Mouse (Mus musculus): ENCODE data around the gene Crtc3. TPM values are rescaled to one million over a fixed set of nuclear protein-coding genes. Genes with fewer than 3 reads are reported as not detected.

The Crtc3 gene
- polyA plus RNA-seq, 1 experiment from 2014 or later: 7.9 TPM

- no peaks in the 10 kb centered on the region for H3K9me3 ChIP-seq (replicated peaks; ENCODE audit: control insufficient read depth, low read length)
- no peak overlapping the region for H3K9ac ChIP-seq (ENCODE audit: low read length)
- H3K4me2 ChIP-seq (ENCODE audit: low read length): no peak overlapping the region
- H3K4me1 ChIP-seq (ENCODE audit: control insufficient read depth, insufficient read depth, low read length): peaks cover 35% of the 10 kb centered on the region
- no peaks in the 10 kb centered on the region for H3K36me3 ChIP-seq (ENCODE audit: control insufficient read depth, insufficient read depth, low read length)
- DNase-seq (ENCODE audit: low spot score) (no peak), ATAC-seq (no peak)
- 95% methylated on average over 7 of the region's 7 CpGs for WGBS
- no peak overlapping the region for H3K27ac ChIP-seq (ENCODE audit: low read depth, low read length)
- no peaks in the 10 kb centered on the region for H3K27me3 ChIP-seq (replicated peaks; ENCODE audit: control insufficient read depth, insufficient read depth, low read length)
- H3K4me3 ChIP-seq (ENCODE audit: low read depth, low read length): no peak overlapping the region
These were observed 34.7 kb downstream of the Crtc3 start for GRCm38 (mm10) chr7:80653971-80654370.

DNA sequence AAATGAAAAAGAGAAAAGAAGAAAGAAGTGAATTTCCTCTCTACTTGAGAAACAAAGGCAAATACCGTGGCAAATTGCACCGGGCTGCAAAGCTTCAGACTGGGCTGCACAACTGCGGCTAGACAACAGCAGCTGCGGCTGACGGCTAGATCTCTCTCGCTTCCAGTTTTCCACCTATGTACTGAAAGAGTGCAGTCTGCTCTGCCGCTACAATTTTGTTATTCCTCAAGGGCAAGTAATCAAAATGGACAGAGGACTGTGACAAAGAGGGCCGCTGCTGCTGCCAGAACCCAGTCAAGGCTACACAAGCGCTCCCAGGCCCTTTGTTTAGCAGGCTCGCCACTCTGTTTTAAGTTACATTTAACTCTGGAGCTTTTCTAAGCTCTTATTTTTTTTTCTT lies 35.6 kb downstream of the Crtc3 start:
- peak; percentile 49 for DNase-seq (ENCODE audit: low spot score)
- peak overlapping the region; percentile 67 for H3K27ac ChIP-seq (ENCODE audit: low read depth, low read length)
- no peak overlapping the region for H3K4me3 ChIP-seq (ENCODE audit: low read depth, low read length)
- H3K9me3 ChIP-seq (replicated peaks; ENCODE audit: control insufficient read depth, low read length): no peaks in the 10 kb centered on the region
- H3K4me2 ChIP-seq (ENCODE audit: low read length): no peak overlapping the region
- H3K36me3 ChIP-seq (ENCODE audit: control insufficient read depth, insufficient read depth, low read length): no peaks in the 10 kb centered on the region
- ATAC-seq: 0 out of 2 replicates have a peak, but pooled peaks have one; percentile 24
- WGBS: 34% methylated on average over 10 of the region's 10 CpGs
- H3K4me1 ChIP-seq (ENCODE audit: control insufficient read depth, insufficient read depth, low read length): peaks cover 35% of the 10 kb centered on the region
- H3K27me3 ChIP-seq (replicated peaks; ENCODE audit: control insufficient read depth, insufficient read depth, low read length): no peaks in the 10 kb centered on the region
- peak overlapping the region; percentile 38; the same call in 1 of the 2 replicates for H3K9ac ChIP-seq (ENCODE audit: low read length)

- DNase-seq (ENCODE audit: low spot score) (peak; percentile 64), ATAC-seq (peak; percentile 28; the same call in 1 of the 2 replicates)
- Histone ChIP-seq H3K36me3 (ENCODE audit: control insufficient read depth, insufficient read depth, low read length) (no peaks in the 10 kb centered on the region), H3K27me3 (replicated peaks; ENCODE audit: control insufficient read depth, insufficient read depth, low read length) (no peaks in the 10 kb centered on the region), H3K9me3 (replicated peaks; ENCODE audit: control insufficient read depth, low read length) (no peaks in the 10 kb centered on the region), H3K4me1 (ENCODE audit: control insufficient read depth, insufficient read depth, low read length) (peaks cover 27% of the 10 kb centered on the region), H3K4me2 (ENCODE audit: low read length) (no peak overlapping the region), H3K4me3 (ENCODE audit: low read depth, low read length) (no peak overlapping the region), H3K9ac (ENCODE audit: low read length) (no peak overlapping the region), H3K27ac (ENCODE audit: low read depth, low read length) (peak overlapping the region; percentile 67)
- WGBS: 12% methylated on average over 5 of the region's 5 CpGs
These were observed 36.4 kb downstream of the Crtc3 start for GRCm38 (mm10) chr7:80652289-80652688.

DNA sequence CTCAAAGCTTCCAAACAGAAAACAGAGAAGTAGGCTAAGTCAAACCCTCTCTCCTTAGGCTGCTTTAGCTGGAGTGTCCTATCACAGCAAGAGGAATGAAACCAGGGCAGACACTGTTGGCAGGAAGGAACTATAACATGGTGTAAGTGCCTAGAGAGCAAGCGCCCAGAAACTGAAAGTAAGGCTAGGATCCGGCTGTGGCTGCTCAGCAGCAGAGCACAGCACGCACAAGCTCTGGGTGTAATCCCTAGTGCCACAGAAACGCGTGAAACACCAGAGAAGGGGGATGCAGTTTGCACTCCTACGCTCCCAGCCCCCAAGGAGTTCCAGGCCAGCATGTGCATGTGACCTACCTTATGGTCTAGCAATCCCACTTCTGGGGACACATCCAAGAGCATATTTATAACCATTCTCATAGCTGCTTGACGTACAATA lies 41.2 kb downstream of the Crtc3 start:
- ATAC-seq (no peak), DNase-seq (ENCODE audit: low spot score) (no peak)
- Histone ChIP-seq H3K9ac (ENCODE audit: low read length) (no peak overlapping the region), H3K27ac (ENCODE audit: low read depth, low read length) (no peak overlapping the region), H3K36me3 (ENCODE audit: control insufficient read depth, insufficient read depth, low read length) (no peaks in the 10 kb centered on the region), H3K4me2 (ENCODE audit: low read length) (no peak overlapping the region), H3K27me3 (replicated peaks; ENCODE audit: control insufficient read depth, insufficient read depth, low read length) (no peaks in the 10 kb centered on the region), H3K4me3 (ENCODE audit: low read depth, low read length) (no peak overlapping the region), H3K9me3 (replicated peaks; ENCODE audit: control insufficient read depth, low read length) (no peaks in the 10 kb centered on the region), H3K4me1 (ENCODE audit: control insufficient read depth, insufficient read depth, low read length) (peaks cover 5% of the 10 kb centered on the region; the same call in 1 of the 2 replicates)
- WGBS: 84% methylated on average over 7 of the region's 7 CpGs

GRCm38 (mm10) chr7:80646093-80647025 lies 42.3 kb downstream of the Crtc3 start:
- Histone ChIP-seq H3K4me2 (ENCODE audit: low read length) (no peak overlapping the region), H3K36me3 (ENCODE audit: control insufficient read depth, insufficient read depth, low read length) (no peaks in the 10 kb centered on the region), H3K4me1 (ENCODE audit: control insufficient read depth, insufficient read depth, low read length) (peaks cover 3% of the 10 kb centered on the region; the same call in 1 of the 2 replicates), H3K27ac (ENCODE audit: low read depth, low read length) (no peak overlapping the region), H3K27me3 (replicated peaks; ENCODE audit: control insufficient read depth, insufficient read depth, low read length) (no peaks in the 10 kb centered on the region), H3K4me3 (ENCODE audit: low read depth, low read length) (no peak overlapping the region), H3K9me3 (replicated peaks; ENCODE audit: control insufficient read depth, low read length) (no peaks in the 10 kb centered on the region), H3K9ac (ENCODE audit: low read length) (no peak overlapping the region)
- DNase-seq (ENCODE audit: low spot score) (no peak), ATAC-seq (no peak)
- WGBS: 80% methylated on average over 10 of the region's 10 CpGs

DNA sequence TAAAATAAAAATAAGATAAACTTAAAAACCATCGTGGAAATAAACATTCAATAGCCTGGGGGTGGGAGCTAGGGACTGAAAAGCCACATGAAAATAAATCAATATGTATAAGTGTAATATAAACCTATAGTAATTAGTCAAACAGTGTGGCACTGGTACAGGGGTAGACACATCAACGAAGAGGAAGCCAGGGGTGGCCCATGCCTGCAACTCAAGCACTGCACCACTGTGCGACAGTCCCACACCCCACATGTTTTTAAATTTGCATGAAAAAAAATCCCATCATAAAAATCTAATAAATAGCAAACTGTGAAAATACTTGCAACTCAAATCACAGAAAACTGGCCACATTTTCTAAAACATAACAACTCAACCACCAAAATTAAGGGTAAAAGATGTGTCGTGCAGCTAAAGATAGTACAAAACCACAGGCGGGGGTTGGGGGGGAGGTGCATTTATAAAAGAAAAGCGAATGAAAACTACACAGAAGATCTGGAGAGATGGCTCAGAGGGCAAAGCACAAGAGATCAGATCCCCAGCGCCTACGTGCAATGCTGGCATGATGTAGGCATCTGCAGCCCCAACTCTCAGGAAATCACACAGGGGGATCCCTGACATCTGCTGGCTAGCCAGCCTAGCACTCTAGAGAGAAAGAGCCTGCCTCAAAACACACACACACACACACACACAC lies 45.6 kb downstream of the Crtc3 start:
- Histone ChIP-seq H3K4me3 (ENCODE audit: low read depth, low read length) (no peak overlapping the region), H3K9me3 (replicated peaks; ENCODE audit: control insufficient read depth, low read length) (no peaks in the 10 kb centered on the region), H3K9ac (ENCODE audit: low read length) (no peak overlapping the region), H3K4me1 (ENCODE audit: control insufficient read depth, insufficient read depth, low read length) (peaks cover 6% of the 10 kb centered on the region; the same call in 1 of the 2 replicates), H3K4me2 (ENCODE audit: low read length) (no peak overlapping the region), H3K36me3 (ENCODE audit: control insufficient read depth, insufficient read depth, low read length) (no peaks in the 10 kb centered on the region), H3K27me3 (replicated peaks; ENCODE audit: control insufficient read depth, insufficient read depth, low read length) (no peaks in the 10 kb centered on the region), H3K27ac (ENCODE audit: low read depth, low read length) (no peak overlapping the region)
- 78% methylated on average over 8 of the region's 8 CpGs for WGBS
- ATAC-seq: no peak
- DNase-seq (ENCODE audit: low spot score): no peak

DNA sequence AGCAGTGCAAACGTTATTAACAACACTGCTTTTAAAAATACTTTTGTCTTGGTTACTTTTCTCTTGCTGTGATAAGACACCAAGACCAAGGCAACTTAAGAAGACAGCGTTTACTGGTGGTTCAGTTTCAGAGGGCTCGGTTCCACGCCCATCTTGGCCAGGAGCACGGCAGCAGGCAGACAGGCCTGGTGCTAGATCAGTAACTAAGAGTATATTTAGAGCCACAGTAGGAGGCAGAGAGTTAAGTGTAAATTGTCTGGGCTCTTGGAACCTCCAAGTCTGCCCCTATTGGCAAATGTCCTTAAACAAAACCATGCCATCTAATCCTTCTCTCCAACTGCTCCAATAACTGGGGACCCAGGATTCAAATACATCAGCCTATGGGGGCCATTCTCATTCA lies 46.1 kb downstream of the Crtc3 start:
- DNase-seq (ENCODE audit: low spot score) (no peak), ATAC-seq (no peak)
- H3K9ac ChIP-seq (ENCODE audit: low read length): no peak overlapping the region
- no peaks in the 10 kb centered on the region for H3K9me3 ChIP-seq (replicated peaks; ENCODE audit: control insufficient read depth, low read length)
- WGBS: 60% methylated on average over 5 of the region's 5 CpGs
- H3K4me2 ChIP-seq (ENCODE audit: low read length): no peak overlapping the region
- no peak overlapping the region for H3K27ac ChIP-seq (ENCODE audit: low read depth, low read length)
- no peaks in the 10 kb centered on the region for H3K27me3 ChIP-seq (replicated peaks; ENCODE audit: control insufficient read depth, insufficient read depth, low read length)
- no peaks in the 10 kb centered on the region for H3K36me3 ChIP-seq (ENCODE audit: control insufficient read depth, insufficient read depth, low read length)
- peaks cover 6% of the 10 kb centered on the region; the same call in 1 of the 2 replicates for H3K4me1 ChIP-seq (ENCODE audit: control insufficient read depth, insufficient read depth, low read length)
- H3K4me3 ChIP-seq (ENCODE audit: low read depth, low read length): no peak overlapping the region

GRCm38 (mm10) chr7:80641899-80642298 lies 46.8 kb downstream of the Crtc3 start:
- no peak for DNase-seq (ENCODE audit: low spot score)
- H3K9ac ChIP-seq (ENCODE audit: low read length): no peak overlapping the region
- H3K9me3 ChIP-seq (replicated peaks; ENCODE audit: control insufficient read depth, low read length): no peaks in the 10 kb centered on the region
- no peak for ATAC-seq
- H3K4me1 ChIP-seq (ENCODE audit: control insufficient read depth, insufficient read depth, low read length): peaks cover 6% of the 10 kb centered on the region
- WGBS: 87% methylated on average over 7 of the region's 7 CpGs
- no peaks in the 10 kb centered on the region for H3K27me3 ChIP-seq (replicated peaks; ENCODE audit: control insufficient read depth, insufficient read depth, low read length)
- H3K36me3 ChIP-seq (ENCODE audit: control insufficient read depth, insufficient read depth, low read length): no peaks in the 10 kb centered on the region
- H3K27ac ChIP-seq (ENCODE audit: low read depth, low read length): 0 out of 2 replicates have a peak overlapping the region, but pooled peaks have one; percentile 9
- H3K4me2 ChIP-seq (ENCODE audit: low read length): no peak overlapping the region
- H3K4me3 ChIP-seq (ENCODE audit: low read depth, low read length): no peak overlapping the region

All from forebrain, embryonic 14.5 days (tissue).